Mouse (Mus musculus) G1E (cell line): Measurements from ENCODE around the gene Asb6. TPM values are rescaled to one million over a fixed set of nuclear protein-coding genes. Genes with fewer than 3 reads are reported as not detected.

Experiments used
- ATAC-seq: 2 replicates; pipeline ENCODE4 v1.8.0; 2016; ENCODE audit warnings: mild to moderate bottlenecking; ENCODE audit not compliant: insufficient number of reproducible peaks, poor library complexity, low FRiP score, severe bottlenecking; ENCODE audit errors: extremely low read depth
- DNase-seq: peaks from one replicate; pipeline ENCODE4 v3.0.0; 2012; ENCODE audit warnings: low spot score
- H3K27me3 ChIP-seq: 2 replicates; pipeline ENCODE4 v1.6.1; 2012; ENCODE audit warnings: mild to moderate bottlenecking, low read length, inconsistent platforms; ENCODE audit not compliant: insufficient read depth
- H3K36me3 ChIP-seq: replicated peaks from 2 replicates; pipeline ENCODE3; 2012; ENCODE audit warnings: mild to moderate bottlenecking, inconsistent platforms
- H3K4me1 ChIP-seq: 2 replicates; pipeline ENCODE4 v1.6.1; 2012; ENCODE audit warnings: low read depth, low read length, inconsistent platforms, mixed read lengths; ENCODE audit not compliant: insufficient read depth
- H3K4me3 ChIP-seq: 2 replicates; pipeline ENCODE4 v1.5.1; 2012; ENCODE audit warnings: low read depth, mild to moderate bottlenecking, inconsistent platforms, low read length, moderate library complexity, mixed read lengths
- H3K9me3 ChIP-seq: replicated peaks from 2 replicates; pipeline ENCODE4 v1.6.1; 2012; ENCODE audit warnings: inconsistent platforms
- CTCF ChIP-seq: IDR thresholded peaks from 2 replicates; pipeline ENCODE4 v1.5.1; 2012; ENCODE audit warnings: low read depth, low read length, inconsistent platforms, mixed read lengths
- GATA1 ChIP-seq: IDR thresholded peaks from 2 replicates; pipeline ENCODE4 v1.6.1; 2012; ENCODE audit warnings: borderline replicate concordance, low read length, inconsistent platforms, mixed read lengths
- GATA2 ChIP-seq: IDR thresholded peaks from 2 replicates; pipeline ENCODE4 v1.6.1; 2012; ENCODE audit warnings: low read depth, low read length, inconsistent platforms, borderline replicate concordance
- POLR2AphosphoS5 ChIP-seq: IDR thresholded peaks from 2 replicates; pipeline ENCODE4 v1.6.1; 2012; ENCODE audit warnings: low read depth, low read length, inconsistent platforms; ENCODE audit not compliant: insufficient replicate concordance
- TAL1 ChIP-seq: conservative IDR thresholded peaks from 2 replicates; pipeline ENCODE4 v1.6.1; 2012; ENCODE audit warnings: low read depth, low read length, inconsistent platforms, mixed read lengths
- polyA plus RNA-seq: library from polyadenylated mRNA; stranded (reverse); fragments of >175 nt; gene quantifications from 2 replicates; pipeline ENCODE4 v1.2.3, GENCODE M21; 2012
- total RNA-seq, 2 experiments: library from RNA; stranded (forward) in 1 of 2; stranded (reverse) in 1 of 2; fragments of 200-1000 nt in 1 of 2; fragments of >200 nt in 1 of 2; fragmentation: Nextera tagmentation in 1 of 2; gene quantifications; 2 replicates each; pipeline ENCODE4 v1.2.3; 2014 to 2017

Asb6 gene
- total RNA-seq (2014; fragmentation: Nextera tagmentation) (14.6 and 17.9 TPM in 2 replicates), total RNA-seq (2017) (15.2 and 19.3 TPM in 2 replicates), polyA plus RNA-seq (28.4 and 38.8 TPM in 2 replicates)

DNA sequence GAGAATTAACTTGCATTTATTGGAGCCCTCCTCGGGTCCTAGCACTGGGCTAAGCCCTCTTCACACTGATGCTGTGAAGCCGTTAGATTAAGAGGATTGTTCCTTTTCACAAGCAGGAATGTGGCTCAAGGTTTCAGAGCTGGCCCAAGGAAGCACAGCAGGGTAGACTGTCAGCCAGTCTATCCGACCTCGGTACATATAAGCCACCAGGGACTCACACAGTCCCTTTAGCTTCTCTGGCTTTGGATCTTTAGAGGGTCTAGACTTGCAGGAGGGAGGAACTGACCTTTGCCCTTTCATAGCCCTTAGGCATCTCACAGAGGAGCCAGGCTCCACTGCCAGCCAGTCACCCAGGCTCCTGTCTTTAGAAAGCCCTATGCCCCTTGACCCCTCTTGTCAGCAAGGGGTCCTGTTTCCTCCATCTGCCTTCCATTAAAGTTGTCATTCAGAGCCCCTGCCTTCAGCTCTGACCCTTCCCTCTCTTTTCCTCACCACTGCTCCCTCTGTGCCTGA, at the start of gene Asb6:
Gene Asb6, minus strand, starts transcription at position 51 of the 513 bp plus-strand sequence.
- Histone ChIP-seq H3K9me3 (no peaks in the 10 kb centered on the region), H3K4me1 (peaks cover 43% of the 10 kb centered on the region), H3K4me3 (no peak within 1 kb of the TSS), H3K27me3 (peaks cover 10% of the 10 kb centered on the region), H3K36me3 (peaks cover 20% of the 10 kb centered on the region)
- DNase-seq (no peak), ATAC-seq (no peak)
- TF ChIP-seq TAL1 (no peak), GATA2 (no peak), CTCF (no peak), POLR2AphosphoS5 (no peak), GATA1 (no peak)

DNA sequence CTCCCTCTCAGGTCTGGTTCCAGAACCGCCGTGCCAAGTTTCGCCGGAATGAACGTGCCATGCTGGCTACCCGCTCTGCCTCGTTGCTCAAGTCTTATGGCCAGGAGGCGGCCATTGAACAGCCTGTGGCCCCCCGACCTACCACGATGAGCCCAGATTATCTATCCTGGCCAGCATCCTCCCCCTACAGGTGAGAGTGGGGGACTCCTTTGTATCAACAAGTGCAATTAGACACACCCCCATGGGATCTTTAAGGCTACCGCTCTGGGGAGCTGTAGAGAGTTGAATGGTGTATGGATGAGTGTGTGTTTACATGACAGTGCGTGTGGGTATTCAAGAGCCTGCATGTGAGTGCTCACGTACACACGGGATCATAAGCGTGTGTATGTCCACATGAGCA, 49.3 kb upstream of the Asb6 start:
- DNase-seq = no peak
- no peaks in the 10 kb centered on the region for H3K36me3 ChIP-seq
- no peak overlapping the region for H3K4me3 ChIP-seq
- H3K4me1 ChIP-seq = no peaks in the 10 kb centered on the region
- no peak for ATAC-seq
- peaks cover 6% of the 10 kb centered on the region for H3K9me3 ChIP-seq
- H3K27me3 ChIP-seq = peaks cover 22% of the 10 kb centered on the region
- TF ChIP-seq TAL1 (no peak), CTCF (no peak), GATA1 (no peak), POLR2AphosphoS5 (no peak), GATA2 (no peak)

DNA sequence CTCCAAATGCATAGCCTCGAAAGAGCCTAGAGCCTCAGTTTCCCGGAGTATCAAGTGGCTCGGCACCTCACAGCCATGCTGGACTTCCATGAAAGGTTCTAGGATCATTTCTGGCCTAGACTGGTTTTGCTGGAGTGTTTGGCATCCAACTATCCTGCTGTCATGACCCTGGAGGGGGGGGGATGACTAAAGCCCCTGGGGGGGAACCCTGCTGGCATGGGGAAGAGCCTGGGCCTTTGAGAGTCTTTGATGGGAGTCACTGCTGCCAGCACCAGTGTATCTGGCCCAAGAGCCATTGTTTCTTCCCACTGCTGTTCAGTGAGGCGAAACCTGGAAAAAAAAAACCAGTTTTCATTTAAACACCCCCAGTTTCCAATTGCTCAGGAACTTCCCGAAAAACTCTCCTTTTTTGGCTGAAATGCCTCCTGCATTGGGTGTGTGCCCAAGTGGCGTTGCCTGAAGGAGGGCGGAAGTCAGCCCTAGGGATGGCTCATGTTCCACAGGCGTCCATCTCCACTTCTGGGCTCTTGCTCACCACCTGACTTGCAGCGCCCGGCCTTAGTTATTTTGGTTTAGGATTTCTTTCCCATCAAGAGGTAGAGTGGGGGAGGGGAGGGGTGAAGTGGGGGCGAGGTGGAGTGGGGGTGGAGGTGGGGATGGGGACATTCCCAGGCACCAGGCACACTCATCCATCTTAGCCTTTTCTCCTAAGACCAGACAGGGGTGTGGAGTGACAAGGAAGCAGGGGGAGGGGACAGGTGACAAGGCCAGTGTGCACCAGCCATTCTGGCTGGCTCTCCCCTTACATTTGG, 45.7 kb upstream of the Asb6 start:
- TF ChIP-seq GATA1 = no peak
- TF ChIP-seq POLR2AphosphoS5 = no peak
- TF ChIP-seq CTCF = no peak
- no peak for TF ChIP-seq GATA2
- no peak for TF ChIP-seq TAL1
- H3K4me3 ChIP-seq = no peak overlapping the region
- no peaks in the 10 kb centered on the region for H3K36me3 ChIP-seq
- H3K9me3 ChIP-seq = peaks cover 6% of the 10 kb centered on the region
- no peak for ATAC-seq
- no peaks in the 10 kb centered on the region for H3K4me1 ChIP-seq
- H3K27me3 ChIP-seq = peaks cover 24% of the 10 kb centered on the region
- DNase-seq = no peak

DNA sequence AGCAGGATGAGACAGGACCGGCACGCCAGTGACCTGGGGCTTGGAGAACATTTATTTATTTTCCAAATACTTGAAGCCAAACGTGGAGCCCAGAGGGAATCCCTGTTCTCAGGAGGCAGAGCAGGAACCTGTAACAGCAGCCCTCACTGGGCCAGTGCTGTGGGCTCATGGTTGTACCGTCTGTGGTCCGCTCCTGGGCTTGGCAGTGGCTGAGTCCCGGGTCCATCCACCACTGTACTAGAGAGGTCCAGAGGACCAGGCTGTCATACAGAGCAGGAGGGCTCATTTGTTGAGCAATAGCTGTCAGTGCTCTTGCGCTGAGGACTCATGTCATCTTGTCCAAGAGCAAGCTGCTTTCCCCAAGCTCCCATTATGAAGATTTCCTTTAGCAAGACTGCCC, 45.0 kb upstream of the Asb6 start:
- DNase-seq = no peak
- Histone ChIP-seq H3K9me3 (peaks cover 6% of the 10 kb centered on the region), H3K27me3 (peaks cover 22% of the 10 kb centered on the region), H3K36me3 (no peaks in the 10 kb centered on the region), H3K4me3 (no peak overlapping the region), H3K4me1 (no peaks in the 10 kb centered on the region)
- ATAC-seq = no peak
- no peak for TF ChIP-seq GATA2
- no peak for TF ChIP-seq TAL1
- TF ChIP-seq GATA1 = no peak
- TF ChIP-seq POLR2AphosphoS5 = no peak
- TF ChIP-seq CTCF = no peak

DNA sequence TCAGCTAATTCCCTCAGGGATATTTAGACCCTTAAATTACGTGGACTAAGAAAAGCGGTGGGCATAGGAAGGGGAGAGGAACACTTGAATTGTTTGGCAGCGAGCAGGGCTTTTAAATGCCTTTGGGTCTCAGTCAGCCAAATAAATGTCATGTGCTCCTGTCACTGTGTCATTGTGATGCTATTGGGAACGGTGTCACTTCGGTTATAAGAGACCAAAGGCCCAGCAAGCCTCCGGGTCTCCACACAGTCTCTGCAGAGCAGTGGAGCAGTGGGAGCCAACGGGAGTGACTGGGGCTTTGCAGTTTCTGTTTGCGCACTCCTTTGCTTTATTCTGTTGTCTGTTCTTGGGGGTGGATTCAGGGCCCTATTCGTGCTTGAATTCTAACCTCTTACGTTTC, 44.3 kb upstream of the Asb6 start:
- Histone ChIP-seq H3K9me3 (peaks cover 6% of the 10 kb centered on the region), H3K27me3 (peaks cover 21% of the 10 kb centered on the region), H3K4me3 (no peak overlapping the region), H3K36me3 (no peaks in the 10 kb centered on the region), H3K4me1 (no peaks in the 10 kb centered on the region)
- no peak for TF ChIP-seq TAL1
- TF ChIP-seq GATA1 = no peak
- TF ChIP-seq CTCF = no peak
- no peak for TF ChIP-seq GATA2
- no peak for TF ChIP-seq POLR2AphosphoS5
- DNase-seq (no peak), ATAC-seq (no peak)

DNA sequence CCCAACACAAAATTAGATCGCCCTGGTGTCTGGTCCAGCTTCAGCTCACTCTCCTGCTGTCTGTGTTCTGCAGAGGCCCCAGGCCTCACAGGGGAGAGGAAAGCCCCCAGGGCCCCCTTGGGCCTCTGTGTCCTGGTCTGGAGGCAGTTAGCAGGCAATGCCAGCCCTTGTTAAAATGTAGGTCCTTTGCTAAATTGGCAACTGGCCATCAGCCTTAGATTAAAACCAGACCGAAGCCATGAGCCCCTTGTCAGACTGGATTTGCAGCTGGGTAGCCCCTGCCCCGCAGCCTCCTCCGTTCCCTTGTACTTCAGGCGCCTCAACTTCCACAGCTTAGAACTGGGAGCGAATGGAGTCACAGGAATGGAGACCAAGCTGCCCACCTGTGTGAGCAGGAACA, 42.5 kb upstream of the Asb6 start:
- no peaks in the 10 kb centered on the region for H3K4me1 ChIP-seq
- no peak for TF ChIP-seq GATA2
- ATAC-seq (no peak), DNase-seq (no peak)
- no peaks in the 10 kb centered on the region for H3K36me3 ChIP-seq
- H3K9me3 ChIP-seq = no peaks in the 10 kb centered on the region
- H3K4me3 ChIP-seq = no peak overlapping the region
- H3K27me3 ChIP-seq = peaks cover 14% of the 10 kb centered on the region

DNA sequence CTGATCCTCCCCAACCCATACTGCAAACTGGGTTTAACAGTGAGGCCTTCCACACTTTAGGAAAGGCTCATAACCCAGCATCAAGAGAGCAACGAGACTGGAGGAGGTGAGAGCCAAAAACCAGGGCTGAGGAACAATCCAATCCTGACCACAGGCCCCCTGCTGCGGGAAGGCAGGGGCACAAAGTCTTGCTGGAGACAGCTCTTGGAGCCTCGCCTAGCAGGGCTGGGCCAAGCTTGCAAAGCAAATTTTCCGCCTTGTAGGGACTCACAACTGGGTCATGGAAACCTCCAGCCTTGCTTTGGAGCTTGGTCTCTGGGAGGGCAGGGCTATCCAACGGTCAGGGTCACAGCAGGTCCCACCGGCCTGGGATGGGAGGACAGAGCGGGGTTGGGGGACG, 40.7 kb upstream of the Asb6 start:
- TF ChIP-seq TAL1 = no peak
- H3K36me3 ChIP-seq = no peaks in the 10 kb centered on the region
- H3K27me3 ChIP-seq = peaks cover 14% of the 10 kb centered on the region
- no peak overlapping the region for H3K4me3 ChIP-seq
- no peak for DNase-seq
- no peak for ATAC-seq
- H3K4me1 ChIP-seq = no peaks in the 10 kb centered on the region
- H3K9me3 ChIP-seq = no peaks in the 10 kb centered on the region
